Mouse (Mus musculus): Measurements from ENCODE around the gene Bst1. TPM values are rescaled to one million over a fixed set of nuclear protein-coding genes. Genes with fewer than 3 reads are reported as not detected.

Gene Bst1
- 2.0 and 2.6 TPM in 2 replicates for polyA plus RNA-seq (2015; fragmentation: Nextera tagmentation; extraction: Ambion mirVana)

GRCm38 (mm10) chr5:43818695-43819094 lies at the start of gene Bst1:
Gene Bst1, plus strand, starts transcription at chr5:43818885.
- no peak within 1 kb of the TSS for H3K27ac ChIP-seq (ENCODE audit: low read length)
- H3K9me3 ChIP-seq (ENCODE audit: control insufficient read depth, low read length) = no peaks in the 10 kb centered on the region
- peaks cover 5% of the 10 kb centered on the region; the same call in 1 of the 2 replicates for H3K4me1 ChIP-seq (replicated peaks; ENCODE audit: control insufficient read depth, insufficient read depth, low read length)
- no peak for ATAC-seq (ENCODE audit: low read depth)
- no peak within 1 kb of the TSS for H3K9ac ChIP-seq (ENCODE audit: low read length)
- 41% methylated on average over 12 of the region's 12 CpGs for WGBS
- no peaks in the 10 kb centered on the region for H3K27me3 ChIP-seq (ENCODE audit: control insufficient read depth, insufficient read depth, low read depth, low read length)
- no peak within 1 kb of the TSS for H3K4me2 ChIP-seq (ENCODE audit: low read depth, low read length)
- H3K36me3 ChIP-seq (ENCODE audit: control insufficient read depth, insufficient read depth, low read length) = no peaks in the 10 kb centered on the region
- no peak within 1 kb of the TSS for H3K4me3 ChIP-seq (ENCODE audit: low read length)

- no peak for ATAC-seq (ENCODE audit: low read depth)
- WGBS = 83% methylated on average over 3 of the region's 3 CpGs
- Histone ChIP-seq H3K4me2 (ENCODE audit: low read depth, low read length) (no peak overlapping the region), H3K9ac (ENCODE audit: low read length) (no peak overlapping the region), H3K27me3 (ENCODE audit: control insufficient read depth, insufficient read depth, low read depth, low read length) (no peaks in the 10 kb centered on the region), H3K36me3 (ENCODE audit: control insufficient read depth, insufficient read depth, low read length) (peaks cover 20% of the 10 kb centered on the region), H3K4me3 (ENCODE audit: low read length) (no peak overlapping the region), H3K4me1 (replicated peaks; ENCODE audit: control insufficient read depth, insufficient read depth, low read length) (0 out of 2 replicates have a peak, but pooled peaks cover 2% of the 10 kb centered on the region), H3K27ac (ENCODE audit: low read length) (no peak overlapping the region), H3K9me3 (ENCODE audit: control insufficient read depth, low read length) (no peaks in the 10 kb centered on the region)
Measured at GRCm38 (mm10) chr5:43770618-43771354, 47.9 kb upstream of the Bst1 start.

GRCm38 (mm10) chr5:43771555-43771954 lies 47.1 kb upstream of the Bst1 start:
- no peaks in the 10 kb centered on the region for H3K9me3 ChIP-seq (ENCODE audit: control insufficient read depth, low read length)
- H3K27ac ChIP-seq (ENCODE audit: low read length) = no peak overlapping the region
- H3K27me3 ChIP-seq (ENCODE audit: control insufficient read depth, insufficient read depth, low read depth, low read length) = no peaks in the 10 kb centered on the region
- no peak overlapping the region for H3K9ac ChIP-seq (ENCODE audit: low read length)
- ATAC-seq (ENCODE audit: low read depth) = no peak
- H3K36me3 ChIP-seq (ENCODE audit: control insufficient read depth, insufficient read depth, low read length) = peaks cover 20% of the 10 kb centered on the region
- H3K4me1 ChIP-seq (replicated peaks; ENCODE audit: control insufficient read depth, insufficient read depth, low read length) = peaks cover 2% of the 10 kb centered on the region; the same call in 1 of the 2 replicates
- WGBS = 80% methylated on average over 3 of the region's 3 CpGs
- H3K4me3 ChIP-seq (ENCODE audit: low read length) = no peak overlapping the region
- no peak overlapping the region for H3K4me2 ChIP-seq (ENCODE audit: low read depth, low read length)

- no peaks in the 10 kb centered on the region for H3K9me3 ChIP-seq (ENCODE audit: control insufficient read depth, low read length)
- no peaks in the 10 kb centered on the region for H3K36me3 ChIP-seq (ENCODE audit: control insufficient read depth, insufficient read depth, low read length)
- peak; percentile 89 for ATAC-seq (ENCODE audit: low read depth)
- H3K27me3 ChIP-seq (ENCODE audit: control insufficient read depth, insufficient read depth, low read depth, low read length) = no peaks in the 10 kb centered on the region
- peaks cover 18% of the 10 kb centered on the region for H3K4me1 ChIP-seq (replicated peaks; ENCODE audit: control insufficient read depth, insufficient read depth, low read length)
- H3K4me3 ChIP-seq (ENCODE audit: low read length) = no peak overlapping the region
- H3K9ac ChIP-seq (ENCODE audit: low read length) = no peak overlapping the region
- no peak overlapping the region for H3K4me2 ChIP-seq (ENCODE audit: low read depth, low read length)
- H3K27ac ChIP-seq (ENCODE audit: low read length) = peak overlapping the region; percentile 66
Measured at GRCm38 (mm10) chr5:43776407-43776806, 42.3 kb upstream of the Bst1 start.

- Histone ChIP-seq H3K36me3 (ENCODE audit: control insufficient read depth, insufficient read depth, low read length) (no peaks in the 10 kb centered on the region), H3K27ac (ENCODE audit: low read length) (peak overlapping the region; percentile 66), H3K4me1 (replicated peaks; ENCODE audit: control insufficient read depth, insufficient read depth, low read length) (peaks cover 18% of the 10 kb centered on the region), H3K9ac (ENCODE audit: low read length) (no peak overlapping the region), H3K27me3 (ENCODE audit: control insufficient read depth, insufficient read depth, low read depth, low read length) (no peaks in the 10 kb centered on the region), H3K4me2 (ENCODE audit: low read depth, low read length) (no peak overlapping the region), H3K4me3 (ENCODE audit: low read length) (no peak overlapping the region), H3K9me3 (ENCODE audit: control insufficient read depth, low read length) (no peaks in the 10 kb centered on the region)
- ATAC-seq (ENCODE audit: low read depth) = no peak; the same call in 1 of the 2 replicates
- 32% methylated on average over 1 of the region's 1 CpGs for WGBS
Measured at GRCm38 (mm10) chr5:43776993-43777392, 41.7 kb upstream of the Bst1 start.

- 90% methylated on average over 3 of the region's 3 CpGs for WGBS
- ATAC-seq (ENCODE audit: low read depth) = no peak
Measured at GRCm38 (mm10) chr5:43778583-43778982, 40.1 kb upstream of the Bst1 start.

GRCm38 (mm10) chr5:43781423-43781976 lies 37.2 kb upstream of the Bst1 start:
- H3K9me3 ChIP-seq (ENCODE audit: control insufficient read depth, low read length) = no peaks in the 10 kb centered on the region
- H3K27ac ChIP-seq (ENCODE audit: low read length) = peak overlapping the region; percentile 87
- peaks cover 19% of the 10 kb centered on the region for H3K4me1 ChIP-seq (replicated peaks; ENCODE audit: control insufficient read depth, insufficient read depth, low read length)
- ATAC-seq (ENCODE audit: low read depth) = peak; percentile 67
- no peaks in the 10 kb centered on the region for H3K36me3 ChIP-seq (ENCODE audit: control insufficient read depth, insufficient read depth, low read length)
- 0% methylated on average over 40 of the region's 61 CpGs for WGBS
- peak overlapping the region; percentile 94 for H3K9ac ChIP-seq (ENCODE audit: low read length)
- peak overlapping the region; percentile 93 for H3K4me3 ChIP-seq (ENCODE audit: low read length)
- peak overlapping the region; percentile 76 for H3K4me2 ChIP-seq (ENCODE audit: low read depth, low read length)
- H3K27me3 ChIP-seq (ENCODE audit: control insufficient read depth, insufficient read depth, low read depth, low read length) = no peaks in the 10 kb centered on the region

More at GRCm38 (mm10) chr5:43778583-43778982, 40.1 kb upstream of the Bst1 start:
- Histone ChIP-seq H3K4me2 (ENCODE audit: low read depth, low read length) (no peak overlapping the region), H3K36me3 (ENCODE audit: control insufficient read depth, insufficient read depth, low read length) (no peaks in the 10 kb centered on the region), H3K27me3 (ENCODE audit: control insufficient read depth, insufficient read depth, low read depth, low read length) (no peaks in the 10 kb centered on the region), H3K9ac (ENCODE audit: low read length) (no peak overlapping the region), H3K9me3 (ENCODE audit: control insufficient read depth, low read length) (no peaks in the 10 kb centered on the region), H3K4me1 (replicated peaks; ENCODE audit: control insufficient read depth, insufficient read depth, low read length) (peaks cover 21% of the 10 kb centered on the region), H3K4me3 (ENCODE audit: low read length) (no peak overlapping the region), H3K27ac (ENCODE audit: low read length) (no peak overlapping the region)

- peak overlapping the region; percentile 76 for H3K4me2 ChIP-seq (ENCODE audit: low read depth, low read length)
- no peaks in the 10 kb centered on the region for H3K36me3 ChIP-seq (ENCODE audit: control insufficient read depth, insufficient read depth, low read length)
- peak; percentile 92 for ATAC-seq (ENCODE audit: low read depth)
- no peaks in the 10 kb centered on the region for H3K27me3 ChIP-seq (ENCODE audit: control insufficient read depth, insufficient read depth, low read depth, low read length)
- H3K4me1 ChIP-seq (replicated peaks; ENCODE audit: control insufficient read depth, insufficient read depth, low read length) = peaks cover 14% of the 10 kb centered on the region
- H3K27ac ChIP-seq (ENCODE audit: low read length) = peak overlapping the region; percentile 87
- WGBS = 4% methylated on average over 55 of the region's 82 CpGs
- H3K4me3 ChIP-seq (ENCODE audit: low read length) = peak overlapping the region; percentile 93
- H3K9ac ChIP-seq (ENCODE audit: low read length) = peak overlapping the region; percentile 94
- H3K9me3 ChIP-seq (ENCODE audit: control insufficient read depth, low read length) = no peaks in the 10 kb centered on the region
Measured at GRCm38 (mm10) chr5:43781977-43782930, 36.4 kb upstream of the Bst1 start.

- ATAC-seq (ENCODE audit: low read depth) = no peak
- Histone ChIP-seq H3K9ac (ENCODE audit: low read length) (no peak overlapping the region), H3K4me1 (replicated peaks; ENCODE audit: control insufficient read depth, insufficient read depth, low read length) (peaks cover 14% of the 10 kb centered on the region), H3K27ac (ENCODE audit: low read length) (no peak overlapping the region), H3K36me3 (ENCODE audit: control insufficient read depth, insufficient read depth, low read length) (no peaks in the 10 kb centered on the region), H3K4me3 (ENCODE audit: low read length) (no peak overlapping the region), H3K4me2 (ENCODE audit: low read depth, low read length) (no peak overlapping the region), H3K9me3 (ENCODE audit: control insufficient read depth, low read length) (no peaks in the 10 kb centered on the region), H3K27me3 (ENCODE audit: control insufficient read depth, insufficient read depth, low read depth, low read length) (no peaks in the 10 kb centered on the region)
- 68% methylated on average over 2 of the region's 2 CpGs for WGBS
Measured at GRCm38 (mm10) chr5:43783996-43784395, 34.7 kb upstream of the Bst1 start.
